Mouse (Mus musculus): ENCODE data around the gene Lactb.

DNA sequence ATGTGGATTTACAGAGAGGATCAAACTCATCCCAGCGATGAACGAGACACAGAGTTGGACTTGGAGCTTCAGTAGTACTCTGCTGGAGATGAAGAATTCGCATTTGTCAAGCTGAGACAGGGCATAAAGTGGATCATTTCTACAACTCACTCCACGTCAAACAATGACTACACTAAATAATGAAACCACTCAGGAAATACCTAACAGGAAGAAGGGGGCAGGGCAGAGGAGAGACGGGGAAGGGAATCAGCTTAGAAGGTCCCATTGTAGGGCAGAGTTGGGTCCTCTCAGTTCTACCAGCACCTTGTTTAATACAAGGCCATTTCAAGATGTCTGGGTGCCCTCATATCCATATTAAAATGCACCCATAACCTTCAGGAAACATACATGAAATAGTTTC lies 59.9 kb downstream of the Lactb start:
- TF ChIP-seq POLR2A (IDR thresholded peaks at IDR 0.05; ENCODE audit: insufficient read length, low read depth) = no peak
- TF ChIP-seq TCF3 (IDR thresholded peaks at IDR 0.05; ENCODE audit: insufficient read length, low read depth) = no peak
- TF ChIP-seq TCF12 (IDR thresholded peaks at IDR 0.05; ENCODE audit: insufficient read depth, poor library complexity, severe bottlenecking) = no peak
- no peak for TF ChIP-seq POLR2AphosphoS2 (IDR thresholded peaks at IDR 0.05; ENCODE audit: insufficient read length, low read depth)
- TF ChIP-seq MAX (IDR thresholded peaks at IDR 0.05; ENCODE audit: low read depth) = no peak
- TF ChIP-seq MYOG (IDR thresholded peaks at IDR 0.05; ENCODE audit: control insufficient read depth in 1 of 3, insufficient read depth in 1 of 3, insufficient read length in 2 of 3, low read depth in 2 of 3) = no peak
- TF ChIP-seq MYOD1 (IDR thresholded peaks at IDR 0.05; ENCODE audit: control insufficient read depth in 1 of 3, insufficient read length in 2 of 3, low read depth in 2 of 3) = no peak
- no peak for TF ChIP-seq E2F4 (IDR thresholded peaks at IDR 0.05; ENCODE audit: insufficient read depth)
- no peak for TF ChIP-seq SRF (IDR thresholded peaks at IDR 0.05; ENCODE audit: control insufficient read depth, insufficient read length, low read depth)
- no peak for TF ChIP-seq CEBPB (IDR thresholded peaks at IDR 0.05; ENCODE audit: insufficient read depth, poor library complexity, severe bottlenecking)
- TF ChIP-seq USF1 (IDR thresholded peaks at IDR 0.05; ENCODE audit: low read depth) = no peak

Data from myocyte (in vitro differentiated cells).